Mouse (Mus musculus) midbrain, embryonic 11.5 days (tissue): Measurements from ENCODE around the gene Rftn1. TPM values are rescaled to one million over a fixed set of nuclear protein-coding genes. Genes with fewer than 3 reads are reported as not detected.

Experiments
- ATAC-seq: fragments of 200-750 bp; cut with Nextera tagmentation; 2 replicates; pipeline ENCODE4 v1.8.0; 2017; ENCODE audit warnings: moderate TSS enrichment, moderate library complexity; ENCODE audit not compliant: low FRiP score
- DNase-seq: peaks from one replicate; pipeline ENCODE4 v3.0.0; 2015; ENCODE audit warnings: low spot score; ENCODE audit errors: missing footprints
- H3K27ac ChIP-seq: fragments of 300-500 bp; sonication (generic); 2 replicates; pipeline ENCODE4 v1.5.1; 2014; ENCODE audit warnings: low read depth, low read length
- H3K27me3 ChIP-seq: fragments of 300-500 bp; sonication (generic); 2 replicates; pipeline ENCODE4 v1.6.1; 2014; ENCODE audit warnings: mild to moderate bottlenecking, low read length, moderate library complexity, mixed read lengths; ENCODE audit not compliant: control insufficient read depth, insufficient read depth
- H3K36me3 ChIP-seq: fragments of 300-500 bp; sonication (generic); 2 replicates; pipeline ENCODE4 v1.6.1; 2014; ENCODE audit warnings: mild to moderate bottlenecking, low read length, moderate library complexity, mixed read lengths; ENCODE audit not compliant: control insufficient read depth, insufficient read depth
- H3K4me1 ChIP-seq: fragments of 300-500 bp; sonication (generic); 2 replicates; pipeline ENCODE4 v1.6.1; 2014; ENCODE audit warnings: low read length; ENCODE audit not compliant: control insufficient read depth, insufficient read depth
- H3K4me2 ChIP-seq: fragments of 300-500 bp; sonication (generic); 2 replicates; pipeline ENCODE4 v1.6.1; 2014; ENCODE audit warnings: mild to moderate bottlenecking, moderate library complexity
- H3K4me3 ChIP-seq: fragments of 300-500 bp; sonication (generic); 2 replicates; pipeline ENCODE4 v1.5.1; 2014; ENCODE audit warnings: low read depth, low read length
- H3K9ac ChIP-seq: fragments of 300-500 bp; sonication (generic); 2 replicates; pipeline ENCODE4 v1.6.1; 2014; ENCODE audit warnings: low read length
- H3K9me3 ChIP-seq: fragments of 300-500 bp; sonication (generic); 2 replicates; pipeline ENCODE4 v1.6.1; 2016; ENCODE audit warnings: low read length; ENCODE audit not compliant: control insufficient read depth
- WGBS: fragments of 180-500 bp; shearing (Covaris S2); extraction: QIAGEN DNeasy Blood & Tissue Kit; methylation state at CpG from one replicate; pipeline ENCODE4 v1.1.7; 2014; 5-methylcytosine and 5-hydroxymethylcytosine counted together
- polyA plus RNA-seq: library from polyadenylated mRNA; unstranded; fragments of >200 nt; fragmentation: Nextera tagmentation; extraction: Ambion mirVana; gene quantifications from 2 replicates; pipeline ENCODE4 v1.2.1, GENCODE M21; 2014

Rftn1 gene
- polyA plus RNA-seq, 1 experiment from 2014 or later, result 4.3 TPM

DNA sequence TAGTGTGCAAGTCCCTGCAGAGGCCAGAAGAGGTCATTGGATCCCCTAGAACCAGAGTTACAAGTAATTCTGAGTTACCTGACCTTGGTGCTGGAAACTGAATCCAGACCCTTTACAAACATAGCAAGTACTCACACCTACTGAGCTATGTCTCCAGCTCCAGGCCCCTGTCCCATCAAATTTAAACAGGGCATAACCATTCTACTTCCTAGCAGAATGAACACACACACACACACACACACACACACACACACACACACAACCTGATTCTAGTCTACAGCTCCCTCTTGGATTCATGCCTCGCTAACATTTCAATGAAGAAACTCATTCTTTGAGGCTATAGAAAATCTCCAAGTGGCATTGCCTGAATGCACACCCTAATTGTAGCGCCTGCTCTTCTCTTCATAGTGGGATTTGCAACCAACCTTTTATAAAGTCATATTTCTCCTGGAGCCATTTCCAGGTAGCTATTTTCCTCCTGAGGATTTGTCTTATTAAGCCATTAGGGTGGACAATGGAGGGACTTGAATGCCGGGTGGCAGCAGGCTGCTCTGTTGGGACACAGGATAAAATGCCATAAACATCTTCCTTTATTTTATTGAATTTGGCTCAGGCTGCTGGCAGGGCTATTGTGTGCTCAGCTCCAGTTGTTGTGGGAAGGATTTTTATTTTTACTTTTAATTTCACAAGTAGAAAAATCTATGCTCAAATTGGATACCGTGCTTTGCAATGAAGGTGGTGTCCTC is 213.6 kb downstream of the Rftn1 start:
- Histone ChIP-seq H3K4me3 (no peak overlapping the region), H3K9me3 (peaks cover 6% of the 10 kb centered on the region; the same call in 1 of the 2 replicates), H3K27ac (no peak overlapping the region), H3K36me3 (no peaks in the 10 kb centered on the region), H3K4me2 (no peak overlapping the region), H3K4me1 (no peaks in the 10 kb centered on the region), H3K27me3 (no peaks in the 10 kb centered on the region), H3K9ac (no peak overlapping the region)
- ATAC-seq, result no peak
- peak; percentile 69 for DNase-seq
- 85% methylated on average over 4 of the region's 4 CpGs for WGBS

- no peaks in the 10 kb centered on the region for H3K36me3 ChIP-seq
- no peaks in the 10 kb centered on the region for H3K4me1 ChIP-seq
- WGBS, result 81% methylated on average over 7 of the region's 7 CpGs
- H3K27ac ChIP-seq, result no peak overlapping the region
- H3K9me3 ChIP-seq, result peaks cover 6% of the 10 kb centered on the region; the same call in 1 of the 2 replicates
- no peak overlapping the region for H3K4me3 ChIP-seq
- DNase-seq (peak; percentile 54), ATAC-seq (no peak)
- H3K4me2 ChIP-seq, result no peak overlapping the region
- no peaks in the 10 kb centered on the region for H3K27me3 ChIP-seq
- no peak overlapping the region for H3K9ac ChIP-seq
Observed at GRCm38 (mm10) chr17:49975481-49975880, 215.0 kb downstream of the Rftn1 start.

GRCm38 (mm10) chr17:49974996-49975395 is 215.5 kb downstream of the Rftn1 start:
- no peaks in the 10 kb centered on the region for H3K27me3 ChIP-seq
- no peaks in the 10 kb centered on the region for H3K4me1 ChIP-seq
- ATAC-seq (no peak), DNase-seq (no peak)
- H3K9me3 ChIP-seq, result peaks cover 1% of the 10 kb centered on the region; the same call in 1 of the 2 replicates
- H3K36me3 ChIP-seq, result no peaks in the 10 kb centered on the region
- WGBS, result 86% methylated on average over 6 of the region's 6 CpGs
- no peak overlapping the region for H3K9ac ChIP-seq
- no peak overlapping the region for H3K4me2 ChIP-seq
- H3K4me3 ChIP-seq, result no peak overlapping the region
- no peak overlapping the region for H3K27ac ChIP-seq

GRCm38 (mm10) chr17:49972164-49972563 is 218.3 kb downstream of the Rftn1 start:
- no peak overlapping the region for H3K9ac ChIP-seq
- no peak for ATAC-seq
- WGBS, result 86% methylated on average over 1 of the region's 1 CpGs

GRCm38 (mm10) chr17:49971057-49971456 is 219.4 kb downstream of the Rftn1 start:
- H3K27ac ChIP-seq, result no peak overlapping the region
- no peak overlapping the region for H3K4me2 ChIP-seq
- H3K36me3 ChIP-seq, result no peaks in the 10 kb centered on the region
- no peak overlapping the region for H3K4me3 ChIP-seq
- H3K27me3 ChIP-seq, result no peaks in the 10 kb centered on the region
- ATAC-seq (no peak), DNase-seq (peak; percentile 35)
- H3K9ac ChIP-seq, result no peak overlapping the region
- H3K4me1 ChIP-seq, result no peaks in the 10 kb centered on the region
- no peaks in the 10 kb centered on the region; the same call in 1 of the 2 replicates for H3K9me3 ChIP-seq

More at GRCm38 (mm10) chr17:49972164-49972563, 218.3 kb downstream of the Rftn1 start:
- Histone ChIP-seq H3K9me3 (no peaks in the 10 kb centered on the region; the same call in 1 of the 2 replicates), H3K27ac (no peak overlapping the region), H3K4me2 (no peak overlapping the region), H3K27me3 (no peaks in the 10 kb centered on the region), H3K4me3 (no peak overlapping the region), H3K36me3 (no peaks in the 10 kb centered on the region), H3K4me1 (no peaks in the 10 kb centered on the region)
- peak; percentile 51 for DNase-seq

- Histone ChIP-seq H3K4me3 (no peak overlapping the region), H3K27ac (no peak overlapping the region), H3K4me1 (no peaks in the 10 kb centered on the region), H3K27me3 (no peaks in the 10 kb centered on the region), H3K4me2 (no peak overlapping the region), H3K9me3 (no peaks in the 10 kb centered on the region; the same call in 1 of the 2 replicates), H3K9ac (no peak overlapping the region), H3K36me3 (no peaks in the 10 kb centered on the region)
- ATAC-seq (peak; percentile 67), DNase-seq (no peak)
- WGBS, result 70% methylated on average over 9 of the region's 9 CpGs
Observed at GRCm38 (mm10) chr17:49968467-49969207, 221.8 kb downstream of the Rftn1 start.

DNA sequence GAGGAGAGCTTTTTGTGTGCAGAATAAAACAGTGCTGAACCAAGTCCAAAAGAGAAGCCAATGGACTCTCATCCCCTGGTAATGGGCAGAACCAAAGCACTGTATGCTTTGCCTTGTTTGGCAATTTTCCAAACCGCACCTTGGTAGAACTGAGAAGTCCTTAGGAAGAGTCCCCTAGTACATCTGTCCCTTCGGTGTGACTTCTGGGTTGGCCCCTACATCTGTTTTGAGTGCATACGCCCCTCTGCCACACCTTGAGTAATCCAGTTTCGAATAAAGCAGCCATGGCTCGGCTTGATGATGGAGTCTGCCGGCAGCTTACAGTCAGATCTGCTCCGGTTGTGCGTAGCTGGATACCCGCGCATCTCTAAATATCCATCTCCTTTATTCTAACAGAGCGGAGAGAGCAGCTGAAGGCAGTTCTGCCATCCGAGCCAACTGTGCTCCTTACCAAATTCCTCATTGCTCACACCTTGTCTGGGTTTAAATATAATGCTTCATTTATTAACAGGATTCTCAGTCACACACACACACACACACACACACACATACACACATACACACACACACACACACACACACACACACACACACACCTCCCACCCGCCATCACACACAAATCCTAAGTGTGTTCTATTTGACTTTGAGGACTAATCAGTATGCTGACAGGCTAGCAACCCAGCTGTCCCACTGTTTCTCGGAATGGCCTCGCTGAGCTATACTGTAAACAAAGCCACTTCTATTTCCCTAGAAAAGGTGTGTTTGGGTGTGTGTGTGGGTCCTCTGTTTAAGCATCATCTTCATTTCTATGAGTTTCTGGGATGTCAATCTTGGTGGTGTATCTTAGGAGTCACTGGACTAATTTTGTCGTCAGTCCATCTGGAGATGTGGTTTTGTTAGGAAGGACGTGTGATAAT is 224.4 kb downstream of the Rftn1 start:
- H3K4me1 ChIP-seq, result no peaks in the 10 kb centered on the region
- no peak overlapping the region for H3K9ac ChIP-seq
- DNase-seq, result no peak
- 87% methylated on average over 17 of the region's 17 CpGs for WGBS
- ATAC-seq, result no peak
- no peaks in the 10 kb centered on the region; the same call in 1 of the 2 replicates for H3K9me3 ChIP-seq
- no peaks in the 10 kb centered on the region for H3K27me3 ChIP-seq
- H3K27ac ChIP-seq, result no peak overlapping the region
- H3K36me3 ChIP-seq, result no peaks in the 10 kb centered on the region
- no peak overlapping the region for H3K4me2 ChIP-seq
- no peak overlapping the region for H3K4me3 ChIP-seq

DNA sequence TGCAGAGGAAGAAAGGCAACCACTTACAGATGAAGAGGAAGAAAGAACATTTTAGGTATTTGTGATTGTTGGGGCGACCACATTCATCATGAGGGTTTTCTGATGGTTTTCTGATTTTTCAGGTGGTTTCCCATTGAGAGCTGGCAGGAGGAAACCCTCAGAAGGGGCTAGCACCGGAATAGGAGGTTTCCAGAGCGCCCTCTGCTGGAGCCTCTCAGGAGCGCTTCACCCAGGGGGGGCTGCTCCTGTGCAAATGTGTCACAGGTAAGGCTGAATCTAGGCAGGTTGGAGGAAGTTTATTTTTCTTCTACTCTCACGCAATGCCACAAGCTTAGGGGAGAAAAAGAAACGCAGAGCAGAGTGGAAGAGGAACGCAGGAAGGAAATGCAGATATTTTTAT is 225.4 kb downstream of the Rftn1 start:
- Histone ChIP-seq H3K36me3 (no peaks in the 10 kb centered on the region), H3K9me3 (no peaks in the 10 kb centered on the region), H3K27me3 (no peaks in the 10 kb centered on the region), H3K4me3 (no peak overlapping the region), H3K27ac (no peak overlapping the region), H3K4me2 (no peak overlapping the region), H3K9ac (no peak overlapping the region), H3K4me1 (no peaks in the 10 kb centered on the region)
- DNase-seq (no peak), ATAC-seq (no peak)
- WGBS, result 73% methylated on average over 7 of the region's 7 CpGs
